Mouse (Mus musculus) cortical plate, adult 2 months (tissue): ENCODE data around the gene Pecam1.

Experiments
- CTCF ChIP-seq: fragments of 200-500 bp; IDR thresholded peaks from 2 replicates; pipeline ENCODE4 v1.5.1; 2011; ENCODE audit warnings: mild to moderate bottlenecking, control low read depth, low read length; ENCODE audit not compliant: insufficient read depth; ENCODE audit errors: extremely low read depth
- POLR2A ChIP-seq: fragments of 200-500 bp; IDR thresholded peaks from 2 replicates; pipeline ENCODE4 v1.6.1; 2011; ENCODE audit warnings: mild to moderate bottlenecking, low read length, control low read depth; ENCODE audit not compliant: insufficient read depth; ENCODE audit errors: extremely low read depth

DNA sequence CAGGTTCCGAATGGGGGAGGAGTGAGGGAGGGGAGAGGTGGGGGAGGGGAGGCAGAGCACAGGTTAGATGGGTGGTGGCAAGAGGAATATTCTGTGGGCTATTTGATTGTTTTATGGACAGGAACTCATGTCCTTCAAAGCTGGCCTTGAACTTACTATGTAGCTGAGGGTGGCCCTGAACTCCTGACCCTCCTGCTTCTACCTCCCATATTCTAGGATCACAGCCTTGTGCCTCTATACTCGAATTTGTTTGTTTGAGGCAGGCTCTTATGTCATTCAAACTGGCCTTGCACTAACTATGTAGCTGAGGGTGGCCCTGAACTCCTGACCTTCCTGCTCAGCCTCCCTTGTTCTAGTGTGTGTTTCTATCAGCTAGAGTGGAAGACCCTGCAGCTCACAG, 114.5 kb downstream of the Pecam1 start:
- no peak for TF ChIP-seq CTCF
- TF ChIP-seq POLR2A = no peak
